Mouse (Mus musculus): ENCODE data around the gene Ewsr1.

The Ewsr1 gene

GRCm38 (mm10) chr11:5098736-5099542 lies at the start of gene Ewsr1, which contains the start of gene Rhbdd3:
Gene Ewsr1, minus strand, starts transcription at chr11:5099266.
Gene Rhbdd3, plus strand, starts transcription at chr11:5098926.
- TF ChIP-seq GATA4 (IDR thresholded peaks at IDR 0.05; ENCODE audit: insufficient replicate concordance, low read length) = no peak; the same call in 1 of the 2 replicates

DNA sequence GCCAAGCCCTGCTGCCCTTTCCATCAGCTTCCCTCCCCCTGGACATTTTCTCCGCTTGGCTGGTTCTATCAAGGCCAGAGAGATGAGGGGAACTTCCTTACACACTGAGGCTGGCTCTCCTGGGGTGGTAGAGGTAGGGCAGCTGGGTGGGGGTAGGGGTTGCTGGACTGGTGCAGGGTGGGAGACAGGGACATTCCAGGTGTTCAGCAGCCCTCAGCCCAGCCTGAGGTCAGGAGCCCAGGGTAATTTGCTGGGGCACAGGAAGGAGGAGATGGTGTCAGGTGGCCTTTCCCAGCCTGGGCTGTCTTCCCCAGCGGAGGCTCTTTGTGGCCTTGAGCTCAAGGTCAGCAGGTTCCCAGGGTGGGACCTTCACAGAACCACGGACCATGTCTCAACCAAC lies 46.5 kb upstream of the Ewsr1 start:
- TF ChIP-seq GATA4 (IDR thresholded peaks at IDR 0.05; ENCODE audit: insufficient replicate concordance, low read length) = no peak

- no peak for TF ChIP-seq GATA4 (IDR thresholded peaks at IDR 0.05; ENCODE audit: insufficient replicate concordance, low read length)
Observed at GRCm38 (mm10) chr11:5141965-5142364, 42.9 kb upstream of the Ewsr1 start.

GRCm38 (mm10) chr11:5141252-5141651 lies 42.2 kb upstream of the Ewsr1 start:
- TF ChIP-seq GATA4 (IDR thresholded peaks at IDR 0.05; ENCODE audit: insufficient replicate concordance, low read length) = no peak

GRCm38 (mm10) chr11:5140619-5141018 lies 41.6 kb upstream of the Ewsr1 start:
- TF ChIP-seq GATA4 (IDR thresholded peaks at IDR 0.05; ENCODE audit: insufficient replicate concordance, low read length) = peak; percentile 41; the same call in 1 of the 2 replicates

DNA sequence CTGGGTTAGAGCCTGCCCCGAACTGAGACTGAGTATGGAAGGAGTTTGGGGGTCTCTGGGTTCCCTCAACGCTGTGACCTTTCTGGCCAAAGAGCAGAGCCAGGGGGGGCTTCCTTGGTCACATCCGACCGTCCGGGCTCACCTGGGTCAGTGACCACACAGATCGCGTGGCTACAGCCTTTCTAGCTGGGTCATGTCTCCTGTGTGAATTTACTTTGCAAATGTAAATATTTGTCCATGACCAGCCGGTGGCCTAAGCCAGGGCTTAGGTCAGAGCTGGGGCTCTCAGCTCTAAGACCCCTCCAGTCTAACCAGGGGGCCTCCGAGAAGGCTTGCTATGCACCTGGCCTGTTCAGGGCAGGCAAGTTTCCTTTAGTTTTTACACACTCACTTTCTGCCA lies 40.3 kb upstream of the Ewsr1 start:
- no peak for TF ChIP-seq GATA4 (IDR thresholded peaks at IDR 0.05; ENCODE audit: insufficient replicate concordance, low read length)

GRCm38 (mm10) chr11:5138642-5139041 lies 39.6 kb upstream of the Ewsr1 start:
- TF ChIP-seq GATA4 (IDR thresholded peaks at IDR 0.05; ENCODE audit: insufficient replicate concordance, low read length) = no peak

DNA sequence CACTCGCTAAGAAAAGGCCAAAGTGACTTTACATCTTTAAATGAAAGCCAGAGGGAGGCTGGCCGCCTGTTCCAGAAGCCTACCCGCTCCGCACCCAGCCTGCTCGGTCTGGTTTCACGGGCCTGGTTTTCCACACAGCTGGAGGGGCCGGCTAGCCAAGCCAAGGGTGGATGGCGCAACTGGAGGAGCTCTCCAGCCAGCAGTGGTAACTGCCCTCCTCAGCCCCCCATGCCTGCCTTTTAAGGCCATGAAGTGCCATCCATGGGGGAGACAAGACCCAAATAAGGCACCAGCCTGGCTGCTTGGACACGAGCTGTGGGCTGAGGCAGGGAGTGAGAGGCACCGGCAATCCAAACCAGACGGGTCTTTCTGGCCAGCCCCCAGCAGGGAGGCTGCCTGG lies 36.8 kb upstream of the Ewsr1 start:
- no peak for TF ChIP-seq GATA4 (IDR thresholded peaks at IDR 0.05; ENCODE audit: insufficient replicate concordance, low read length)

- TF ChIP-seq GATA4 (IDR thresholded peaks at IDR 0.05; ENCODE audit: insufficient replicate concordance, low read length) = no peak
Observed at GRCm38 (mm10) chr11:5132751-5133150, 33.7 kb upstream of the Ewsr1 start.

- TF ChIP-seq GATA4 (IDR thresholded peaks at IDR 0.05; ENCODE audit: insufficient replicate concordance, low read length) = no peak
Observed at GRCm38 (mm10) chr11:5130111-5130665, 31.1 kb upstream of the Ewsr1 start.

DNA sequence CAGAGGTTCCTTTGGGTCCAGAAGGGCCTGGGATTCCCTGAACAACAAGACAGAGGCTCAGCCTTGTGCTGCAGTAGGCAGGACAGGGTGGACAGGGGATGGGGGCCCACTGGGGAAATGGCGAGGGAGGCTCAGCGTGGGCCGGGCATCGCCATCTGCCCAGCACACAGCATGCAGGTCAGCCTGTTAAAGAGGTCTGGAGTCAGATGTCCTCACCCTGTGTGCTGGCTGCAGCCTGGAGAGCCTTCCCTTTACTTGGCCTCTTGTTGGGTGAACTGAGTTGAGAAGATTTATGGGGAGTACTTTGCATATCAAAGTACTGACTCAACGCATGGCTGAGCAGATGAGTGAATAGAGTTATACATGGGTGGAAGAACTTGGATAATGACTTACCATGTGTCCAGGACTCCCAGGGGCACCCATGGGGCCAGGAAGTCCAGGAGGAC lies 30.0 kb upstream of the Ewsr1 start:
- TF ChIP-seq GATA4 (IDR thresholded peaks at IDR 0.05; ENCODE audit: insufficient replicate concordance, low read length) = no peak

- TF ChIP-seq GATA4 (IDR thresholded peaks at IDR 0.05; ENCODE audit: insufficient replicate concordance, low read length) = no peak
Observed at GRCm38 (mm10) chr11:5125713-5126112, 26.6 kb upstream of the Ewsr1 start.

GRCm38 (mm10) chr11:5114931-5115581 lies 16.0 kb upstream of the Ewsr1 start:
- TF ChIP-seq GATA4 (IDR thresholded peaks at IDR 0.05; ENCODE audit: insufficient replicate concordance, low read length) = no peak

DNA sequence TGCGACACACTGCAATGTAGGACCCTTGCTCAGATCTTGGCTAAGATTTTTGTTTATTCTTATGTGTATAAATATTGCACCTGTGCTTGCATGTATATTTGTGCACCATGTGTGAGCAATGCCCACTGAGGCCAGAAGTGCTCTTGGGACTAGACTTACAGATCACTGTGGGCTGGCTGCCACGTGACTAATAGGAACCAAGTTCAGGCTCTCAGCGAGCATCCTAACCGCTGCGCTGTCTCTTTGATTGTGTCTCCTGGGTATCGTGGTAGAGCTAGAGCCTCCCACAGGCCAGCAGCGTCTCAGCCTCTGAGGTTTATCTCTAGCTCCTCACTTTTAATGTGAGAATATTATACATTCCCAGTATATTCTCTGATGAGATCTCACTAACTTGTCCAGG lies 14.6 kb upstream of the Ewsr1 start:
- TF ChIP-seq GATA4 (IDR thresholded peaks at IDR 0.05; ENCODE audit: insufficient replicate concordance, low read length) = no peak

GRCm38 (mm10) chr11:5109441-5109840 lies 10.4 kb upstream of the Ewsr1 start:
- no peak for TF ChIP-seq GATA4 (IDR thresholded peaks at IDR 0.05; ENCODE audit: insufficient replicate concordance, low read length)

DNA sequence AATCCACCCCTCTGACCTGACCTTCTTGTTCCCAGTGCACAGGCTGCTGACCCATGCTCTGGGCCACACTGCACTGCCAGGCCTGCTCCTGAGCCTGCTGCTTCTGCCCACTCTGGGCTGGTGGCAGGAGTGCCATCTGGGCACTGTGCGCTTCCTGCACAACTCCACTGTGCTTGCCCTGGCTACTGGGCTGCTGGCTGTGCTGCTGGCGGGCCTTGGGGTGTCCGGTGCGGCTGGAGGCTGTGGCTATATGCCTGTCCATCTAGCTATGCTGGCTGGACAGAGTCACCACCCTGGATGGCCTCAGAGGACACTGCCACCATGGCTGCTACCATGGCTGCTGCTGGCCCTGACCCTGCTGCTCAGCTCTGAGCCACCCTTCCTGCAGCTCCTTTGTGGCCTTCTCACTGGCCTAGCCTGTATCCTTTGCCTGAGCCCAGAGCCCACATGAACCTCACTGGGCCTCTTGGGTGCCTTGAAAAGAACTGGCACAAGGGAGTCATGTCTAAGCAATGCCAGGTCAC lies 5.0 kb upstream of the Ewsr1 start:
- TF ChIP-seq GATA4 (IDR thresholded peaks at IDR 0.05; ENCODE audit: insufficient replicate concordance, low read length) = no peak
